Mouse (Mus musculus) embryonic facial prominence, embryonic 12.5 days (tissue): ENCODE results near the gene Gramd1b. TPM values are rescaled to one million over a fixed set of nuclear protein-coding genes. Genes with fewer than 3 reads are reported as not detected.

Source experiments
- ATAC-seq: fragments of 200-750 bp; cut with Nextera tagmentation; 2 replicates; pipeline ENCODE4 v1.8.0; 2017; ENCODE audit not compliant: insufficient number of reproducible peaks, insufficient read depth, low FRiP score, low TSS enrichment
- H3K27ac ChIP-seq: fragments of 300-500 bp; sonication (generic); 2 replicates; pipeline ENCODE4 v1.5.1; 2016; ENCODE audit warnings: mild to moderate bottlenecking
- H3K27me3 ChIP-seq: fragments of 300-500 bp; sonication (generic); 2 replicates; pipeline ENCODE4 v1.6.1; 2016; ENCODE audit warnings: mild to moderate bottlenecking, moderate library complexity
- H3K36me3 ChIP-seq: fragments of 300-500 bp; sonication (generic); 2 replicates; pipeline ENCODE4 v1.6.1; 2016; ENCODE audit warnings: mild to moderate bottlenecking
- H3K4me1 ChIP-seq: fragments of 300-500 bp; sonication (generic); 2 replicates; pipeline ENCODE4 v1.6.1; 2016
- H3K4me2 ChIP-seq: fragments of 300-500 bp; sonication (generic); replicated peaks from 2 replicates; pipeline ENCODE4 v1.6.1; 2016; ENCODE audit warnings: mild to moderate bottlenecking, moderate library complexity
- H3K4me3 ChIP-seq: fragments of 300-500 bp; sonication (generic); 2 replicates; pipeline ENCODE4 v1.5.1; 2016; ENCODE audit warnings: mild to moderate bottlenecking
- H3K9ac ChIP-seq: fragments of 300-500 bp; sonication (generic); 2 replicates; pipeline ENCODE4 v1.6.1; 2016; ENCODE audit warnings: mild to moderate bottlenecking, moderate library complexity
- H3K9me3 ChIP-seq: fragments of 300-500 bp; sonication (generic); 2 replicates; pipeline ENCODE4 v1.6.1; 2016; ENCODE audit warnings: mild to moderate bottlenecking, moderate library complexity
- WGBS: fragments of 180-500 bp; shearing (Covaris S2); methylation state at CpG from one replicate; pipeline ENCODE4 v1.1.7; 2016; 5-methylcytosine and 5-hydroxymethylcytosine counted together
- polyA plus RNA-seq: library from polyadenylated mRNA; unstranded; fragments of >200 nt; fragmentation: Nextera tagmentation; extraction: Ambion mirVana; gene quantifications from 2 replicates; pipeline ENCODE4 v1.2.1, GENCODE M21; 2016

Gramd1b gene
- polyA plus RNA-seq, 1 experiment from 2014 or later, result 5.0 TPM

GRCm38 (mm10) chr9:40439973-40440687 lies 91.1 kb downstream of the Gramd1b start:
- WGBS, result 84% methylated on average over 8 of the region's 8 CpGs

GRCm38 (mm10) chr9:40438731-40439526 lies 92.3 kb downstream of the Gramd1b start:
- no peak overlapping the region for H3K27ac ChIP-seq
- 0 out of 2 replicates have a peak, but pooled peaks have one; percentile 41 for ATAC-seq
- 35% methylated on average over 12 of the region's 12 CpGs for WGBS
- H3K4me3 ChIP-seq, result no peak overlapping the region
- H3K4me1 ChIP-seq, result peaks cover 7% of the 10 kb centered on the region
- no peak overlapping the region for H3K4me2 ChIP-seq
- no peaks in the 10 kb centered on the region for H3K27me3 ChIP-seq
- H3K36me3 ChIP-seq, result no peaks in the 10 kb centered on the region
- no peaks in the 10 kb centered on the region for H3K9me3 ChIP-seq
- no peak overlapping the region for H3K9ac ChIP-seq

More at GRCm38 (mm10) chr9:40439973-40440687, 91.1 kb downstream of the Gramd1b start:
- no peak overlapping the region for H3K9ac ChIP-seq
- no peaks in the 10 kb centered on the region for H3K9me3 ChIP-seq
- no peak overlapping the region for H3K4me2 ChIP-seq
- H3K27me3 ChIP-seq, result no peaks in the 10 kb centered on the region
- no peak overlapping the region for H3K4me3 ChIP-seq
- H3K36me3 ChIP-seq, result no peaks in the 10 kb centered on the region
- ATAC-seq, result no peak
- peaks cover 7% of the 10 kb centered on the region for H3K4me1 ChIP-seq
- H3K27ac ChIP-seq, result no peak overlapping the region

- no peak overlapping the region for H3K9ac ChIP-seq
- WGBS, result 79% methylated on average over 7 of the region's 7 CpGs
- ATAC-seq, result no peak
- peaks cover 7% of the 10 kb centered on the region for H3K4me1 ChIP-seq
- no peaks in the 10 kb centered on the region for H3K36me3 ChIP-seq
- H3K27me3 ChIP-seq, result no peaks in the 10 kb centered on the region
- no peak overlapping the region for H3K27ac ChIP-seq
- no peak overlapping the region for H3K4me3 ChIP-seq
- no peak overlapping the region for H3K4me2 ChIP-seq
- H3K9me3 ChIP-seq, result no peaks in the 10 kb centered on the region
Measured at GRCm38 (mm10) chr9:40437891-40438290, 93.3 kb downstream of the Gramd1b start.

- no peak for ATAC-seq
- Histone ChIP-seq H3K4me3 (no peak overlapping the region), H3K4me1 (no peaks in the 10 kb centered on the region), H3K27me3 (no peaks in the 10 kb centered on the region), H3K27ac (no peak overlapping the region), H3K36me3 (no peaks in the 10 kb centered on the region), H3K9ac (no peak overlapping the region), H3K4me2 (no peak overlapping the region), H3K9me3 (no peaks in the 10 kb centered on the region)
- WGBS, result 78% methylated on average over 5 of the region's 5 CpGs
Measured at GRCm38 (mm10) chr9:40433286-40433685, 97.9 kb downstream of the Gramd1b start.

- Histone ChIP-seq H3K9me3 (no peaks in the 10 kb centered on the region), H3K27me3 (no peaks in the 10 kb centered on the region), H3K9ac (no peak overlapping the region), H3K4me1 (no peaks in the 10 kb centered on the region), H3K36me3 (no peaks in the 10 kb centered on the region), H3K4me3 (no peak overlapping the region), H3K27ac (no peak overlapping the region), H3K4me2 (no peak overlapping the region)
- no peak for ATAC-seq
- 82% methylated on average over 8 of the region's 8 CpGs for WGBS
Measured at GRCm38 (mm10) chr9:40430969-40431368, 100.2 kb downstream of the Gramd1b start.

- WGBS, result 83% methylated on average over 2 of the region's 2 CpGs
- ATAC-seq, result no peak
- no peaks in the 10 kb centered on the region for H3K4me1 ChIP-seq
- H3K9ac ChIP-seq, result no peak overlapping the region
- H3K4me2 ChIP-seq, result no peak overlapping the region
- no peak overlapping the region for H3K27ac ChIP-seq
- no peaks in the 10 kb centered on the region for H3K9me3 ChIP-seq
- H3K36me3 ChIP-seq, result no peaks in the 10 kb centered on the region
- H3K4me3 ChIP-seq, result no peak overlapping the region
- H3K27me3 ChIP-seq, result no peaks in the 10 kb centered on the region
Measured at GRCm38 (mm10) chr9:40427663-40428062, 103.5 kb downstream of the Gramd1b start.

GRCm38 (mm10) chr9:40426282-40426964 lies 104.8 kb downstream of the Gramd1b start:
- H3K27me3 ChIP-seq, result no peaks in the 10 kb centered on the region
- no peak overlapping the region for H3K4me2 ChIP-seq
- H3K36me3 ChIP-seq, result no peaks in the 10 kb centered on the region
- no peak overlapping the region for H3K9ac ChIP-seq
- no peak overlapping the region for H3K27ac ChIP-seq
- no peaks in the 10 kb centered on the region for H3K9me3 ChIP-seq
- WGBS, result 80% methylated on average over 9 of the region's 9 CpGs
- H3K4me1 ChIP-seq, result no peaks in the 10 kb centered on the region
- no peak for ATAC-seq
- no peak overlapping the region for H3K4me3 ChIP-seq

GRCm38 (mm10) chr9:40424874-40425273 lies 106.3 kb downstream of the Gramd1b start:
- no peaks in the 10 kb centered on the region for H3K9me3 ChIP-seq
- H3K4me3 ChIP-seq, result no peak overlapping the region
- no peak overlapping the region for H3K27ac ChIP-seq
- no peak overlapping the region for H3K9ac ChIP-seq
- ATAC-seq, result no peak
- H3K4me2 ChIP-seq, result no peak overlapping the region
- H3K27me3 ChIP-seq, result no peaks in the 10 kb centered on the region
- H3K4me1 ChIP-seq, result no peaks in the 10 kb centered on the region
- H3K36me3 ChIP-seq, result no peaks in the 10 kb centered on the region

GRCm38 (mm10) chr9:40423427-40423867 lies 107.7 kb downstream of the Gramd1b start:
- Histone ChIP-seq H3K36me3 (no peaks in the 10 kb centered on the region), H3K9me3 (no peaks in the 10 kb centered on the region), H3K4me1 (no peaks in the 10 kb centered on the region), H3K4me3 (no peak overlapping the region), H3K4me2 (no peak overlapping the region), H3K9ac (no peak overlapping the region), H3K27me3 (no peaks in the 10 kb centered on the region), H3K27ac (no peak overlapping the region)
- 87% methylated on average over 6 of the region's 6 CpGs for WGBS
- ATAC-seq, result no peak

- WGBS, result 88% methylated on average over 11 of the region's 11 CpGs
Measured at GRCm38 (mm10) chr9:40422368-40423057, 108.7 kb downstream of the Gramd1b start.

GRCm38 (mm10) chr9:40420652-40421335 lies 110.4 kb downstream of the Gramd1b start:
- no peaks in the 10 kb centered on the region for H3K27me3 ChIP-seq
- no peak overlapping the region for H3K4me3 ChIP-seq
- no peak overlapping the region for H3K27ac ChIP-seq
- H3K9ac ChIP-seq, result no peak overlapping the region
- H3K9me3 ChIP-seq, result no peaks in the 10 kb centered on the region
- ATAC-seq, result no peak
- H3K36me3 ChIP-seq, result no peaks in the 10 kb centered on the region
- H3K4me2 ChIP-seq, result no peak overlapping the region
- WGBS, result 83% methylated on average over 15 of the region's 15 CpGs
- H3K4me1 ChIP-seq, result no peaks in the 10 kb centered on the region

More at GRCm38 (mm10) chr9:40422368-40423057, 108.7 kb downstream of the Gramd1b start:
- H3K9ac ChIP-seq, result no peak overlapping the region
- no peak overlapping the region for H3K4me2 ChIP-seq
- no peak for ATAC-seq
- H3K27ac ChIP-seq, result no peak overlapping the region
- H3K27me3 ChIP-seq, result no peaks in the 10 kb centered on the region
- no peaks in the 10 kb centered on the region for H3K9me3 ChIP-seq
- no peak overlapping the region for H3K4me3 ChIP-seq
- H3K36me3 ChIP-seq, result no peaks in the 10 kb centered on the region
- H3K4me1 ChIP-seq, result no peaks in the 10 kb centered on the region
